Mouse (Mus musculus) ES-E14 (cell line): Measurements from ENCODE around the gene Smad9.

Experiments used
- MAFK ChIP-seq: IDR thresholded peaks from 2 replicates; pipeline ENCODE4 v1.6.1; 2014; ENCODE audit warnings: mild to moderate bottlenecking, low read depth, low read length, inconsistent platforms; ENCODE audit not compliant: insufficient read depth
- ZNF384 ChIP-seq: IDR thresholded peaks from 2 replicates; pipeline ENCODE4 v1.6.1; 2012; ENCODE audit warnings: low read depth, low read length, inconsistent platforms

- TF ChIP-seq MAFK (no peak), ZNF384 (no peak)
Observed at GRCm38 (mm10) chr3:54717348-54717747, 38.0 kb upstream of the Smad9 start.
